Mouse (Mus musculus): ENCODE measurements around the gene Lrmda. TPM values are rescaled to one million over a fixed set of nuclear protein-coding genes. Genes with fewer than 3 reads are reported as not detected.
A peak's percentile ranks its signal among the peaks of the same experiment; 100 is the strongest.

The Lrmda gene
- total RNA-seq, 4 experiments from 2014 or later = 1.8 to 3.0 (median 2.4) TPM

DNA sequence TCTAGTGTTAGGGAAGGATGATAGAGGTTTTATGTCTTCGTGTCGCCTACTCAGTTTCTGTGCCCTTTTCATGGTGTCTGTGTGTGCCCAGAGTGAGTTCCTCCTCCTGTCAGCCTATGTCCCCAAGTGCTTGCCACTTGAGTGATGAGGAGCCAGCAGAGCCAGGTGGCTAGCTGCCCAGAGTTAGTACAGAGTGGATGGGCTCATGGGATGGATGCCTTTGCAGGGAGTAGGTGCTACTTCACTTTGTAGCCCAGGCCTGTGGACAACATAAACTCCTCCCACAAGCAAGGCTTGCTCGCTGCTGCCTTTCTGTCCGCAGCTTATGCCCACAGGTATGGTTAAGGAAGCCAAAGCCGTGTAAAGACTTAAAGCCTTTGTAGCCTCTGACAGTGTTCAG is 387.1 kb downstream of the Lrmda start:
- DNase-seq (ENCODE audit: low spot score) = peak; percentile 30

DNA sequence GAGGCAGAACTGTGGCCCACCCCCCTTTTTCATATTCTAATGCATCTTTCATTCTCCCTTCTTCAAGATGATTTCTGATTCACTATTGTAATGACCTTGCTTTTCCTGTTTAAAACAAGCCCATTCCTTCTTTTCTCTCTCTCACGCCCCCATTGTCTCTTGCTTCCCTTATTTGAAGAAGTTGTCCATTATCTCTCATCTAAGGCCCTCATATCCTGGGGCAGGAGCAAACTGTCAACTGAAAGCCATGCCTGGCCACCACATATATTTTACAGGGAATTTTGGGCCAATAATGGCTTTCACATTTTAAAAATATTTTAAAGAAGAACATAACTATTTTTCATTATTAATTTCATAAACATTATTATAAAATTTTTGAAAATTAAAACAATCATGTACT is 391.3 kb downstream of the Lrmda start:
- no peak for DNase-seq (ENCODE audit: low spot score)

DNA sequence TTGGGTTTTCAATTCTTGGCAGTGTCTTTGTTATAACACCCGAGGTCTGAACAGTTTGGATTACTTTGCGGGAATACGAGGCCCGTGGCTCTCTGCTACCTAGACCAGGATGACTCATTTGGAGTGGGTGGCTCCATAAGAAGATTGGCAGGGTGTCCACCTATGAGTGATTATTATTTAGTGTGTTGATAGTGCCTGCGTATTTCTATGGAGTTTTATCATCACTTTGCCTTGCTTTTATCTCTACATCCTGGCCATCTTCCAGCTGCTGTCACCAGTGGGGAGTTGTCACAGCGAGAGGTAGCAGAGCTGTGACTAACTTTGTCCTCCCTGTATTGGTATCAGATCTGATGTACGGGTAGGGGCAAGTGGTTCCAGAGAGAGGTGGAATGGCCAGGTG is 393.7 kb downstream of the Lrmda start:
- DNase-seq (ENCODE audit: low spot score) = no peak

DNA sequence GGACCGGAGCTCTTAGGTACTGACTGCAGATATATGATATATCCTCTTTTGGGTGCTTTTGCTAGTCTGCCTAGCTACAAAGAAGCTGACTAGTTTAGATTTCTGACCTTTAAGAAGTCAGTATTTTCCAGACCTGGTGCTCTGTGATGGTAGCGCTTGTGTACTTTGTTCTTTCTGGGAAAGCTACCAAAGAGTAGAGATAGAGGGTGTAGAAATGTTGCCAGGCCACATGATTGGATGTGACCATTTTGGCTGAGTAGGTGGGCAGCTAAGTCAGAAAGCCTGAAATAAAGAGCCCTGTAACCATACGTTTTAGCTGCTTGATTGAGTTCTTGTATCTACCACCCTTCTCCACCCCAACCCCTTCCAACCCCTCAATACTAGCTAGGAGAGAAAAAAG is 398.2 kb downstream of the Lrmda start:
- DNase-seq (ENCODE audit: low spot score) = no peak

DNA sequence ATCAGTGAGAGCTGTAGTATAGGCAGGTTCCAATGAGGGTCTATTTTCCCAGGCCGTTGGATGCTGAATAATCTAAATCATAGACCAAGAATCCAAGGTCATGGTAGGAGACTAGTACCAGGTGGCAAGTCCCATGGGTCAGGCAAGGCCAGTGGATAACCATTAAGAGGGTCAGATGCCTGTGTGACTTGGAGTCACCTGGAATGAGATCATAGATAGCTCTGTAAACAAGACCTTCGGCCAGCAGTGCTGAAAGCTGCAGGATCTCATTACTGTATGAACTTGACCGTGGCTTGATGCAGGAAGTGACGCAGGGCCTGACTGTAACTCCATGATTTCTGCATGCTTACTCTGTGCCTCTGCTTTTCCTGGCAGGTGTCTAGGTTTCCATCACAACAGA is 402.2 kb downstream of the Lrmda start:
- DNase-seq (ENCODE audit: low spot score) = no peak

DNA sequence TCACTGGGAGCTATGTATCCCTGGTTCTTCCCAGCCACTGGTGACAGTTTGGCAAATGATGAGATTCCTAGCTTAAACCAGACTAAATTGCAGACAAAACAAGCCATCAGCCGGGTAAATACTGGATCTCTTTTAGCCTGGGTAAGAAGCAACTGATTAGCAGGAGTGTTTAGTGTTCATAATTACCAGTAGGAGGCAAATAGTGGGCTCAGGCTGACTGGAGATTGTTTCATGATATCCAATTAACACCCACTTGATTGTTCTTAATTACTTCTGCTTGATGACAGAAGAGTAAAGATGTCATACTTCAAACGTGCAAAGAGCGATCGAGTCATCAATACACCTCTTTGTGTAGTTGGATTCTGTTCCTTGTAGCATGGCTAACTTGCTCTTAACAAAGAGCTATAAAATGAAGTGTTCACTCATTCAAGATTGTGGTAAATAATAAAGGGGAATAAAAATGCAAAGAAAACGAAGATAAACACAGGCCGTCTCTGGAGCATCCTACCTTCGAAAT is 405.6 kb downstream of the Lrmda start:
- DNase-seq (ENCODE audit: low spot score) = no peak

DNA sequence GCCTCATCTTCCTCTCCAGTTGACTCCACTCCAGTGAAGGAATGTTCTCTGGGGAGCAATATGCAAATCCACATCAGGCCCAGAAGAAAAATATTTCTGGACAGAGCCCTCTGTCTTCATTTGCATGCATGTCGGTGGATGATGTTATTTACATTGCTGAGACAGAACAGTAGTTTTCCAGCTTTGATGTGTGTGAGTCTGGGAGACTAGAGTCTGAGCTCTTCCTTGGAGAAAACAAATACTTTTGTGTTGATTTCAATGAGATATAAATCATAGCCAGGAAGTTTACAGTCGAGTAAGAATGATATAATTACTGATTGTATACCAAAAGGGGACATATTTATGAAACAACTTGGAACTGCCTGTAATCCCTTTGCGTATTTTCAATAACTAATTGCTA is 415.9 kb downstream of the Lrmda start:
- no peak for DNase-seq (ENCODE audit: low spot score)

DNA sequence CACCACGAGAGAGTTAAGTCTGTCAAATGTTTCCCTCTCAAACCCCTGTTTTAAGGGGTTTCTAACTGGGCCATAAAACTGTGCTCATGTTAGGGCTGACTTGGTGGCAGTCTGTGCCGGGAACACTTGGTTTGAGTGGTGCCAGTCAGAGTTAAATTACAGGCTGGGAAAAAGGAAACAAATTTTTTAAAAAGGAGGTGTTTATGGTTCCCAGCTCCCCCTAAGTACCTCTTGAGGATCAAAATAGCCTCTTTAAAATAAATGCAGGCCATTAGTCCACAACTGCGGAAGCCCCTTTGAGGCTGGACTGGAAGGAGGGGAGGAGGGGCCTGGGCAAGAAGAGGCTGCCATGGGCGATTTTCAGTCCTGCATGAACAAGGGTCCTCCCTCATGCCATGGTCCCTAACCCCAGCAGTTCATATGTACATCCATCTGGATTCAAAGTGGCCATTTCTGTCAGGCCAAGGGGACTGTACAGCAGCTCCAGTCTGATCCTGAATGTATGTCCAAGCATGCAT is 416.4 kb downstream of the Lrmda start:
- DNase-seq (ENCODE audit: low spot score) = no peak

DNA sequence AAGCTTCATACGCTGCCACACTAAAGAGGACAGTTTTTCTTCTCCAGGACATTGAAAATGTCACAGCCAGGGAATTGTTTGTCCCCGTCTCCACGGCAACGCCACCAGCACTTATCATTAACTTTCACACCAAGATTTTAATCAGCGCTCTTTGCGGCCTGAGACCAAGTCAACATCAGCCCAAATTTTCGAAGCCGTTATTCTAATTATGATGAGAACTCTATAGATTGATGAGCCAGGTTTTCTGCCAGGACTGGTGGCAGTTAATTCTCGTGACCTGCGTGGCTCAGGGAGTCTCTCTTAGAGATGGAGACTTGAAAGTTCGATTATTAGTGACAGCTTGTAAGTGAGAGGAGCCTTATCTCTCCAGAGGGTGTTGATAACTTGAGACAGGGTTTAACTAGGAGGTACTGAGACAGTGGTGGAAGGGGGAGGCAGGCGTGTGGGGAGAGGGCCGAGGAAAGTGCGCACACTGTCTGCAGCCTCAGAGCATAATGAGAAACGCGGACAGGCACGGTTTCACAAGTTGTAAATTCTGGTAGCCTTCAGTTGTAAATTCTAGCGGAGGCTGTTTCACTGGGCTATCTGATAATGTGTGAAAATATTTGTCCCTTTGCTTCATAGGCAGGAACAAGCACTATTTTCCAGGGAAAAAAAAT is 421.0 kb downstream of the Lrmda start:
- DNase-seq (ENCODE audit: low spot score) = no peak

DNA sequence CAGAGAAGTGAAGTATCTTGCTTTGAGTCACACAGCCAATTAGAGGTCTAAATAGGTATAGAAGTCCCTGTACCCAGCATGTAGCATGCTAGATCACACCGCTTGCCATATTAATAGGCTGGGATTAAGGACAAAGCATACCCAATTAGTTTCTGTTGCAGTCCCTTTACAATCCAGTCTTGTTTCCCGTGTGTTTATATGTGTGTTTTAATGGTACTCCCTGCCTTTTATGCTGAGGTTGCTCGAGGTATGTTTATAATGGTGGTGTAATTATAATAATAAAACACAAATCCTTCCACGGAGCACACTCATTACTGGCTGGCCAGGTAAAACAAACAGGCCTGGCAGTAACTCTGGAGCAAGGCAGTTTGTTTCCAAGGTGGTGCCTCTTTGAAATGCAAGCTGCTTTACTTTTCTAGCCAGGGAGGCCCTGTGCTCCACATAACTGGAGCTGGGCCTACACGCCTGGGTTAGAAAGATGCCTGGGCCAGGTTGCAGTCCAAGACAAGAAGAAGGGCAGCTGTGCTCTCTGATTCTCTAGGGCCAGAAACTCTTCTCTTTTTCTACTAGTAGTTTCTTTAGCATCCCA is 422.4 kb downstream of the Lrmda start:
- DNase-seq (ENCODE audit: low spot score) = no peak

DNA sequence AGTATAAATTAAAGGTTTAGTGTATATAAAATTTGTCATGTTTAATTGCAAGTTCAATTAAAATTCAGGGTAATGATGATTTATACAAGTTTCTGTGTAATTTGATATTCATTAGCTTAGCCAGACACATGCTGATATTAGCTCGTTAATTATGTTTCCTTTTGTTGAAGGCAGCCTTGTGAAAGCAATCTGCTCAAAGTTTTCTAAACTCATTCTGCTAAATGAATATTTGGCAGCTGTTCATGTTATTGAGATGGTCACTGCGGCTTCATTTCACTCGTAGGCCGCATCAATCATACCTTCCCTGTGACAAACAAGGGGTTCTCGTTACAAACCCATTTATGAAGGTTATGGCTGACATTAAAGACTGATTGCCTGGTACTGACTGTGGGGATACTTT is 423.2 kb downstream of the Lrmda start:
- DNase-seq (ENCODE audit: low spot score) = no peak

DNA sequence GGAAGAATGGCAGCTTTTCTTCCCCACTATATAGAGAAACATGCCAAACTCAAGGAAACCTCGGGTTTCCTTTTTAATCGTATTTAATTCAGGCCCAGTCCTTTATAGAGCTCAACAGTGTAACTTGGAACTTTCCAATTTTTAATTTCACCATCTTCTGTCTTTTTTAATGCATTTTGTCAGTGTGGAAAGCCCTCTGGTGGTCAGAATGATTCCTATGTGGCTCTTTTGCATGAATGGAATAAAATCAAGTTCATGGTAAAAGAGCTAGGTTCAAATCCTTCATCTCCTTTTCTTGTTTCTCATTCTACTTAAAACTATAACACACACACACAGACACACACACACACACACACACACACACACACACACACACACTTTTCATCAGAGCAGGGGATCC is 425.0 kb downstream of the Lrmda start:
- DNase-seq (ENCODE audit: low spot score) = no peak

DNA sequence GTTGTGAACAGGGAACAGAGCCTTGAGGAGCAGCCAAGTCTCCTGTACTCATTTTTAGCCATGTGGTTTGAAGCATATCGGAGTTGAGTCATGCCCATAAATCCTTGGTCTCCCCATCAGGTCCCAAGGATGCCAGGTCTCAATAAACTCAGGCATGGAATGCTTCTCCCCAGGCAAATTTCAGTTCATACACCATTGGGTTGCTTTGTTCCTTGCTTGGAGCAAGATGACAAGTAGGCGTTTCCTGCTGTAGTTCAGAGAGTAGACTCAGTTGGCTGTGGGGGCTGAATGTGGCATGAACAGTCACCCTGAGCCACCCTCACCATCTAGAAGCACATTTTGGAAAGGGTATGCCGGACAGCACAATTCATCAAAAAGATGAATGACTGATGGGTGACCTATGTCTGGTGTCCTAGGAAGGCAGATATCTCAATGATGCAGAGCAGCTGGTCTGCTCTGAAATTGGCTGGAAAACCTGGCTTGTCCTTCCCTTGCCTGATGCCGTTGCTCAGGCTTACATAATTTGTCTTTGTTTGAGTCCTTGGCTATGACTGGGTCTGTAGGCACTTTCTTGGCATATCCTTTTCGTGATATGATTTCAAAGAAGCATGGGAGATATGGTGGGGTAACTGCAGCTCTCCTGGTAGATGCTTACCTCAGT is 425.8 kb downstream of the Lrmda start:
- DNase-seq (ENCODE audit: low spot score) = no peak

DNA sequence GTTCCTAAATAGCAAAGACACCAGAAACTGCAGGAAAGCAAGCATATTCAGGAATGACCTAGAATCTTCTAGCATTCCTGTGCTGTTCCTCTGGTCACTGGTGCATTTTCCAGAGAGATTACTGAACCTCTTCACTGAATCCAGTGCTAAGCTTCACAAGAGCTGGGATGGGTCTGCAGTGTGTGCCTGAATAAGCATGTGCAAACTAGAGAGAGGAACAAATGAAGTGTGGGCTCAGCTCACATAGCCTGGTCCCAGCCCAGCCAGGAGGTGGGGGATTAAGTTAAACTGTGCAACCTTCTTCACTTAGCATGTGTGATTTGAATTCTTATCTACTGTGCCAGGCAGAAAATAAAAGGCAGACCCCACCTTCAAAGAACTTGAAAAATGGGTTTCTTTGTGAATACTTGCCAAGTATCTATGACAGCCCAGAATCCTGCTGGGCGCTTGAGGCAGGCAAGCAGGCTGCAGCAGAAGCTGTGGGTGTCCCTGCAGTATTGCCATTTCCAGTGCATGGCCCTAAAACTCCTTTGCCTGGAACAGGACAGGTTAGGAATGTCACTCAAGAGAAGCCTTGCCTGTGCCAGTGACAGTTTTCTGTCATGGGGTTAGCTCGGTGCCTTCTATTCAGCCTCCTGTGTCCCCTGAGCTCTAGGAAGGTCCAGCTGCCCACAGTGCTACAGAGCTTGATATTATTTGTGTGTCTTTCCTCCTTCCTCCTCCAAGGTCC is 426.5 kb downstream of the Lrmda start:
- DNase-seq (ENCODE audit: low spot score) = no peak

DNA sequence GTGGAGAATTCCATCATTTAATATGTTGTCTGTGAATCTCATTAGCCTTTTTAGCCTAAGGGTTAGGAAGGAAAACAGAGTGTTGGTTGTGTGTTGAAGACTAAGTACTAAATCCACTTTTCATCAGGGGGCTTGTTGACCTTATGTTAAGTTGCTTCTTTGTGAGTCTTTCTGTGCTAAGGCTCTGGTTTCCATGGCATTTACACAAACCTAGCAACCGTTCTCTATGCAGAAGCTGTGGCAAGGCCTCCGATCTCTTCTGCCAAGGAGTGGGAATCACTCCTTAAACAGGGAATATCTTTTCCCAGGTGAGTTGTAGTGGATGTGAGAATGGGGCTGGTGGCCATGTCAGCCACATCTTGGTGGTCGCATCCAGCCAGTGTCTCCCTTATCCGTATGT is 432.1 kb downstream of the Lrmda start:
- no peak for DNase-seq (ENCODE audit: low spot score)

DNA sequence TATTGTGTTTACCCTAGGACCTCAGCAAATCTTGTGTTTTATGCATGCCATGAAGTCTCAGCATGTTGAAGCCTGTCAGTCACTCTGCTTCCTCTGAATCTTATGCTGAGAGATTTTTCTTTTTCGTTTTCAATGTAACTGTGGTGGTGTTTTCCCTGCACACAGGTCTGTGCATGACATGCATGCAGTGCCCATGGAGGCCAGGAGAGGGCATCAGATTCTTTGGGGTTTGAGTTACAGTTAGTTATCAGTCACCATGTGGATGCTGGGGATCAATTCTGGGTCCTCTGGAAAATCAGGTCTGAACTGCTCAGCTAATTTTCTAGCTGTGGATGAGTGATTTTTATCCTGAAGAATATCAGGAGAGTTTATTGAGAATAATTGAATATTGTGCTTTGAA is 444.8 kb downstream of the Lrmda start:
- DNase-seq (ENCODE audit: low spot score) = no peak

DNA sequence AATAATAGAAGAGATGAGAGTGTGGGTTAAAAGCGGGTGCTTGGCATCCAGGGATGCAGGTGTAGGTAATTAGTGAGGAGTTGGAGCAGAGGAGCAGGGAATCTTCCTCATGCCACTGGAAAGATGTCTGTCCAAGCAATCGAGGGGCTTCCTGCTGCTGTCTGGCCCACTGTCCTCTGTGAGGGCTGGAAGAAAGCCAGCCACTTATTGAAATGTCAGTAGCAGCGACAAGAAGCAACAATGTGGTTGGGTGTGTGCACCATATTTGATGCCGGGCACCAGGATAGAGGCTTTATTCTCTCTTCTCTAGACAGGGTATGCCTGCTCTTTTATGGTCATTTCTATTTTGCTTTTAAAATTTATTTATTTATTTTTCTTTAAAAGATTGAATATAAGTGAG is 451.5 kb downstream of the Lrmda start:
- no peak for DNase-seq (ENCODE audit: low spot score)

DNA sequence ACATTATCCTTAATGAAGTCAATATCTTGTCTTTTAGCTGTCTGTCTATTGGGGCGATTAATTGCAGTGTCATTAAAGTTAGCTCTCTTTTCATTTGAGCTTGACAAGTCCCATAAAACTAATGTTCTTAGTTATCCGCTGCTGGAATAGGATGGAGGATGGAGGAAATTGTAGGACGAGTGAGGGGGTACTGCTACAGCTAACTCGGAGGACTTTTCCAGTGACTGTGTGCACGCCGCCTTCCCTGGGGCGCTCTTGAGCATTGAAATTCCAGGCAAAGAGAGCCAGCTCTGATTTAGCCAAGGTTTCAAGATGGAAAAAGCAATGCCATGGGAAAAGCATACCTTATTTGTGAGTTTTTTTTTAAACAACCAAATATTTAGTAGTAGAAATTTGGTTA is 453.9 kb downstream of the Lrmda start:
- no peak for DNase-seq (ENCODE audit: low spot score)

DNA sequence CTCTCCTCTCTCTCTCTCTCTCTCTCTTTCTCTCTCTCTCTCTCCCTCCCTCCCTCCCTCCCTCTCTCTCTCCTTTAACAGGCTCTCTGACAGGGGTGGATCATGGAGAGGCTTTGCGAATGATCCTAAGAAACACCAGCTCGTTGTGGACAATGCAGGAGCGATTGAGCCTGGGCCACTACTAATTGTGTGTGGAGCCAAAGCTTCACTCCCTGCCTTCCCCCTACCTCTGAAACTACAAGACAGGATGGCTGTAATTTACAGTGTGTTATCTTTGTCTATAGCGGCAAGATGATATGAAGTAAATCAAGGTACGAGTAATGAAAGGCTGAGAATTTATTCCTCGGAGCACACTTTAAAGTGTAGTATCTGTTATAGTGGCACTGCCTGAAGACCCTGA is 454.5 kb downstream of the Lrmda start:
- DNase-seq (ENCODE audit: low spot score) = no peak

DNA sequence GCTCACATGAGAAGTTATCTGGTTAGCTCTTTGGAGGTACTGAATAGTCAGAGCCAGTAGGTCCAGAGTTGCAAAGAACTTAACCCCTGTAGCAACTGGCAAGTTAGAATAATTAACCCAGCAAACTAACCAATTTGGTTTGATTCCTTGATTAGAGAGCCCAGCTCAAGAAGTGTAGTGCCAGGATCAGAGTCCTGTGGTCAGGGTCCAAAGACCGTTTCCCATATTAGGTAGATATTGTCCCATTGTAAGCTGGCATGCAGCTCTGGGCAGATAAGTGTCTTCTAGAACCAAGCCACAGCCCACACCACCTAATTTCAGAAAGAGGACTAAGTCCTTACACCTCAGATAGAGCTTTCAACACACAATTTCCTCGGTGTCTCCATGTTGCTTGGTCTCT is 473.8 kb downstream of the Lrmda start:
- no peak for DNase-seq (ENCODE audit: low spot score)

DNA sequence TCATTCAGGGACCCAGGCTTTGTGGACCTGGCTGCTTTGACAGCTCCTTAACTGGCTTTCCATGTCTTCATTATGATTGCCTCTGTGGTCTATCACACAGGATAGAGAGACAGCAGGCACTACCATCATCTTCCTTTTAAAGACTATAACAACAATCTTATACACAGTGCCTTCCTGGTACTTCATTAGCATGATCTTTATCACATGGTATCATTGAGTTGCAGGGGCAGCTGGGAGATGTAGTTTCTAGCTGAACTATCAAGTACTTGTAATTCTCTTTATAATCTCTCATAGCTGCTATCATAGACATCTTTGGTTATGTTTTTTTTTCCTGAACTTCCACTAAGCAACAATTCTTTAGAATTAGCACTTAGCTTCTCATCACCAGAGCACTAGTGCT is 474.8 kb downstream of the Lrmda start:
- no peak for DNase-seq (ENCODE audit: low spot score)

DNA sequence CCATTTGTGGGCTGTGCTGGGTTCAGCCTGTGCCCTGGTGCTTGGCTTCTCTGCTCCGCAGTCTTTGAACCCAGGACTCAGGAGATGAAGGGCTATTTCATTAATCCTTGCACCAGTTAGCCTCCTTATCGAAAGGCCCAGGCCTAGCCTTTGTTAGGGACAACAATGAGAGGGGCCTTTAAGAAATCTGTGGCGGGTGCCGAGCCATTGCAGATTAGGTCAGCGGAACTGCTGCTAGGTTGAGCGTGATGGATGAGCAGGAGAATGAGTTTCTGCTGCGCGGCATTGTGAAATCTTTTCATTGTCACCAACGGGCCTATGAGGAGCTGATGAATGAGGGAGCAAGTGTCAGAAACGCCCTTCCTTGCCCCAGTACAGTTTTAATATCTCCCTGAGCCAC is 475.4 kb downstream of the Lrmda start:
- DNase-seq (ENCODE audit: low spot score) = no peak

All from heart, adult 8-10 months (tissue).